Mouse (Mus musculus) heart, adult 2 months (tissue): ENCODE measurements around the gene Zfp423.

Experiments used
- CTCF ChIP-seq: fragments of 200-600 bp; IDR thresholded peaks from 2 replicates; pipeline ENCODE4 v1.8.1; 2022; ENCODE audit warnings: antibody characterized with exemption, mild to moderate bottlenecking, moderate library complexity
- EP300 ChIP-seq: fragments of 200-500 bp; IDR thresholded peaks from 2 replicates; pipeline ENCODE4 v1.6.1; 2011; ENCODE audit warnings: low read depth, low read length, control low read depth; ENCODE audit not compliant: insufficient read depth
- POLR2A ChIP-seq: fragments of 200-500 bp; IDR thresholded peaks from 2 replicates; pipeline ENCODE4 v1.6.1; 2011; ENCODE audit warnings: mild to moderate bottlenecking, low read depth, low read length, control low read depth; ENCODE audit not compliant: insufficient read depth

- TF ChIP-seq POLR2A (no peak), CTCF (no peak), EP300 (no peak)
Observed at GRCm38 (mm10) chr8:87715731-87716682, 243.4 kb downstream of the Zfp423 start.
